Mouse (Mus musculus) ovary, postnatal 14 days (tissue): ENCODE measurements at regions not wholly inside any gene's neighbourhood (a gene's known extent, or its start where the extent isn't known, plus 50 kb on each side); places are given as distances from the start of the nearest gene placed in this dataset.

Source experiments
- DNase-seq: peaks from one replicate; pipeline ENCODE4 v3.0.0; 2022; ENCODE audit warnings: low spot score

- no peak for DNase-seq
These were observed 277.7 kb downstream of the Osr1 start for GRCm38 (mm10) chr12:9847465-9848205.

GRCm38 (mm10) chr12:9855503-9856024 is 285.6 kb downstream of the Osr1 start:
- DNase-seq, result no peak

- no peak for DNase-seq
These were observed 286.3 kb downstream of the Osr1 start for GRCm38 (mm10) chr12:9856128-9856621.

GRCm38 (mm10) chr12:9857990-9858389 is 288.1 kb downstream of the Osr1 start:
- no peak for DNase-seq

GRCm38 (mm10) chr12:9862301-9862700 is 292.4 kb downstream of the Osr1 start:
- DNase-seq, result no peak

- DNase-seq, result no peak
These were observed 302.3 kb downstream of the Osr1 start for GRCm38 (mm10) chr12:9872236-9872635.

- no peak for DNase-seq
These were observed 303.3 kb downstream of the Osr1 start for GRCm38 (mm10) chr12:9873214-9873613.

- no peak for DNase-seq
These were observed 304.9 kb downstream of the Osr1 start for GRCm38 (mm10) chr12:9874823-9875222.

- DNase-seq, result no peak
These were observed 312.2 kb downstream of the Osr1 start for GRCm38 (mm10) chr12:9881953-9882623.

GRCm38 (mm10) chr12:9883037-9883730 is 313.3 kb downstream of the Osr1 start:
- DNase-seq, result no peak

- no peak for DNase-seq
These were observed 324.6 kb downstream of the Osr1 start for GRCm38 (mm10) chr12:9894521-9894920.

- no peak for DNase-seq
These were observed 328.1 kb downstream of the Osr1 start for GRCm38 (mm10) chr12:9897980-9898379.

- no peak for DNase-seq
These were observed 328.5 kb downstream of the Osr1 start for GRCm38 (mm10) chr12:9898420-9898819.

GRCm38 (mm10) chr12:9901948-9902347 is 332.0 kb downstream of the Osr1 start:
- DNase-seq, result no peak

- no peak for DNase-seq
These were observed 333.9 kb downstream of the Osr1 start for GRCm38 (mm10) chr12:9903702-9904231.

- DNase-seq, result no peak
These were observed 342.4 kb downstream of the Osr1 start for GRCm38 (mm10) chr12:9912333-9912732.

- peak; percentile 60 for DNase-seq
These were observed 345.8 kb downstream of the Osr1 start for GRCm38 (mm10) chr12:9915726-9916140.

GRCm38 (mm10) chr12:9918026-9918425 is 348.1 kb downstream of the Osr1 start:
- no peak for DNase-seq

GRCm38 (mm10) chr12:9919007-9919406 is 349.1 kb downstream of the Osr1 start:
- no peak for DNase-seq

- no peak for DNase-seq
These were observed 349.5 kb downstream of the Osr1 start for GRCm38 (mm10) chr12:9919433-9919832.

- no peak for DNase-seq
These were observed 350.5 kb downstream of the Osr1 start for GRCm38 (mm10) chr12:9920401-9920800.

GRCm38 (mm10) chr12:9921591-9922198 is 351.8 kb downstream of the Osr1 start:
- DNase-seq, result no peak
